Mouse (Mus musculus): ENCODE measurements at regions not wholly inside any gene's neighbourhood (a gene's known extent, or its start where the extent isn't known, plus 50 kb on each side); places are given as distances from the start of the nearest gene placed in this dataset.
A peak's percentile ranks its signal among the peaks of the same experiment; 100 is the strongest.

GRCm38 (mm10) chr1:149556381-149556780 lies 404.7 kb downstream of the Pla2g4a start:
- DNase-seq (ENCODE audit: low spot score in 2 of 2) = peak in 1 of 2 experiments; percentile 15

- no peak for DNase-seq (ENCODE audit: low spot score in 2 of 2)
Observed at GRCm38 (mm10) chr1:149555355-149556007, 405.6 kb downstream of the Pla2g4a start.

GRCm38 (mm10) chr1:149546076-149546475 lies 415.0 kb downstream of the Pla2g4a start:
- no peak for DNase-seq (ENCODE audit: low spot score in 2 of 2)

- DNase-seq (ENCODE audit: low spot score in 2 of 2) = no peak
Observed at GRCm38 (mm10) chr1:149541386-149541785, 419.7 kb downstream of the Pla2g4a start.

GRCm38 (mm10) chr1:149533651-149534050 lies 427.4 kb downstream of the Pla2g4a start:
- DNase-seq (ENCODE audit: low spot score in 2 of 2) = no peak

Measured in adrenal gland, adult 18-20 months (tissue).